Mouse (Mus musculus) lung, adult 2 months (tissue): Measurements from ENCODE around the gene Whamm. TPM values are rescaled to one million over a fixed set of nuclear protein-coding genes. Genes with fewer than 3 reads are reported as not detected.
A peak's percentile ranks its signal among the peaks of the same experiment; 100 is the strongest.

Experiments
- DNase-seq: peaks from one replicate; pipeline ENCODE4 v3.0.0; 2022
- H3K4me1 ChIP-seq: fragments of 200-500 bp; 2 replicates; pipeline ENCODE4 v1.6.1; 2011; ENCODE audit warnings: low read length; ENCODE audit not compliant: control insufficient read depth, insufficient read depth
- H3K4me3 ChIP-seq: fragments of 200-500 bp; replicated peaks from 2 replicates; pipeline ENCODE3; 2011; ENCODE audit warnings: low read depth, mild to moderate bottlenecking, control low read depth, low read length; ENCODE audit errors: extremely low read depth
- CTCF ChIP-seq: fragments of 200-500 bp; IDR thresholded peaks from 2 replicates; pipeline ENCODE4 v1.5.1; 2011; ENCODE audit warnings: mild to moderate bottlenecking, low read length, control low read depth; ENCODE audit not compliant: insufficient read depth
- POLR2A ChIP-seq: fragments of 200-500 bp; IDR thresholded peaks from 2 replicates; pipeline ENCODE4 v1.6.1; 2011; ENCODE audit warnings: low read depth, mild to moderate bottlenecking, control low read depth, low read length, borderline replicate concordance; ENCODE audit errors: extremely low read depth
- WGBS: fragments of 180-500 bp; shearing (Covaris S2); methylation state at CpG from one replicate; pipeline ENCODE4 v1.1.7; 2018; 5-methylcytosine and 5-hydroxymethylcytosine counted together
- polyA plus RNA-seq: library from polyadenylated mRNA; depleted of rRNA; stranded (reverse); fragments of >200 nt; gene quantifications from 2 replicates; pipeline ENCODE4 v1.2.3, GENCODE M21; 2012

Whamm gene
- polyA plus RNA-seq, 1 experiment = 24.8 TPM

- Histone ChIP-seq H3K4me1 (no peaks in the 10 kb centered on the region), H3K4me3 (no peak overlapping the region)
- TF ChIP-seq POLR2A (no peak), CTCF (no peak)
- 70% methylated on average over 8 of the region's 8 CpGs for WGBS
- no peak for DNase-seq
Observed at GRCm38 (mm10) chr7:81542934-81543333, 28.1 kb upstream of the Whamm start.

GRCm38 (mm10) chr7:81548864-81549263 lies 22.2 kb upstream of the Whamm start:
- 62% methylated on average over 11 of the region's 11 CpGs for WGBS
- DNase-seq = no peak
- H3K4me1 ChIP-seq = no peaks in the 10 kb centered on the region
- no peak overlapping the region for H3K4me3 ChIP-seq
- TF ChIP-seq POLR2A (no peak), CTCF (no peak)

GRCm38 (mm10) chr7:81553589-81553988 lies 17.5 kb upstream of the Whamm start:
- TF ChIP-seq POLR2A = no peak
- TF ChIP-seq CTCF = no peak
- Histone ChIP-seq H3K4me1 (no peaks in the 10 kb centered on the region), H3K4me3 (no peak overlapping the region)
- 63% methylated on average over 4 of the region's 4 CpGs for WGBS
- no peak for DNase-seq

- peak; percentile 34 for DNase-seq
- Histone ChIP-seq H3K4me3 (no peak overlapping the region), H3K4me1 (no peaks in the 10 kb centered on the region)
- 82% methylated on average over 2 of the region's 2 CpGs for WGBS
- TF ChIP-seq CTCF (peak; percentile 35), POLR2A (no peak)
Observed at GRCm38 (mm10) chr7:81554369-81554768, 16.7 kb upstream of the Whamm start.

GRCm38 (mm10) chr7:81556839-81557238 lies 14.2 kb upstream of the Whamm start:
- TF ChIP-seq CTCF = no peak
- no peak for TF ChIP-seq POLR2A
- H3K4me3 ChIP-seq = no peak overlapping the region
- no peak for DNase-seq
- H3K4me1 ChIP-seq = peaks cover 5% of the 10 kb centered on the region; the same call in 1 of the 2 replicates
- 60% methylated on average over 4 of the region's 4 CpGs for WGBS

- Histone ChIP-seq H3K4me3 (no peak overlapping the region), H3K4me1 (peaks cover 5% of the 10 kb centered on the region; the same call in 1 of the 2 replicates)
- no peak for DNase-seq
- TF ChIP-seq CTCF (no peak), POLR2A (no peak)
- WGBS = 44% methylated on average over 7 of the region's 7 CpGs
Observed at GRCm38 (mm10) chr7:81557252-81557984, 13.6 kb upstream of the Whamm start.

DNA sequence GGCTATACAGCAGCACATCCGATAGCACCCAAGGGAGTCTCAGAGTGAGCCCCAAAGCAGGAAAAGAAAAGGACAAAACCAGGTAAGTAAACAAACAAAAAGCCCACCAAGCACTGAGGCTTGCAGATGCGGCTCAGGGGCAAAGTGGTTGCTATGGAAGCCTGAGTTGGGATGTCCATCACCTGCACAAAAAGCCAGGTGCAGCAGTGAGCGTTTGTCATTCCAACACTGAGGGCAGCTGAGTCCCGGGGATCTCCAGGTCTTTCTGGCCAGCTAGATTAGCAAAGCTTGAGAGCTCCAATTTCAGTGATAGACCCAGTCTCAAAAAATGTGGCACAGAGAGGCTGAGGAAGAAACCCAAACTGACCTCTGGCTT lies 13.1 kb upstream of the Whamm start:
- no peak for DNase-seq
- no peak for TF ChIP-seq CTCF
- TF ChIP-seq POLR2A = no peak
- 59% methylated on average over 4 of the region's 4 CpGs for WGBS
- H3K4me1 ChIP-seq = peaks cover 5% of the 10 kb centered on the region; the same call in 1 of the 2 replicates
- no peak overlapping the region for H3K4me3 ChIP-seq

DNA sequence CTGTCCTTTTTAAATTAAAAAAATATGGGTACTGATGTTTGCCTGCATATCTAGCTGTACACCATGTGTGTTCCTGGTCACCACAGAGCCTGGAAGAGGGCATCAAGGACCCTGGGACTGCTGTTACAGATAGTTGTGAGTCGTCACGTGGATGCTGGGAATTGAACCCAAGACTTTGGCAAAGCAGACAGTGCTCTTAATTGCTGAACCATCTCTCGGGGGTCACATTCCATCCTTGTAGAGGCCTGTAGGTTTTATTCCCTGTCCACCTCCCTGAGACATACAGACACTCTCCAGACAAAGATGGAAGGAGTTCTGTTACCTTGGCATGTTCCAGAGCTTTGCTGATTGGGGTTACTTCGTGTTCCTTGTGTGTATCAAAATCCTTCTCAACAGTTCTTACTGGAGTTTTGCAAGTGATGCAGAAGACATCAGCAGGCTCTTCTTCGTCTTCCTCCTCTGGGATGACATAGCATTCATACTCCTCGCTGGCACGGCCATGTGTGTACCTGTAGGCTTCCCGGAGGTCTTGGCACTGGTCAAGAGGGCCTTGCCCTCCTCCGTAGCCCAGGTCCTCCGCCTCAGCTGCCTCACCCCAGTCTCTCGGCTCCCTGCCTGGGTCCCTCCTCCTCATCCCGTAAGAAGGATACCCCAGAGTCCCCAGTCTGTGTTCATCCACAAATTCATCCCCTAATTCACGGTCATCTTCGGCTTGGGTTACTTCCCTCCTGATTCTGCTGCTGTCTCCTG lies 11.7 kb upstream of the Whamm start:
- no peak for DNase-seq
- WGBS = 87% methylated on average over 14 of the region's 14 CpGs
- TF ChIP-seq POLR2A = no peak
- TF ChIP-seq CTCF = no peak
- peaks cover 5% of the 10 kb centered on the region; the same call in 1 of the 2 replicates for H3K4me1 ChIP-seq
- no peak overlapping the region for H3K4me3 ChIP-seq

DNA sequence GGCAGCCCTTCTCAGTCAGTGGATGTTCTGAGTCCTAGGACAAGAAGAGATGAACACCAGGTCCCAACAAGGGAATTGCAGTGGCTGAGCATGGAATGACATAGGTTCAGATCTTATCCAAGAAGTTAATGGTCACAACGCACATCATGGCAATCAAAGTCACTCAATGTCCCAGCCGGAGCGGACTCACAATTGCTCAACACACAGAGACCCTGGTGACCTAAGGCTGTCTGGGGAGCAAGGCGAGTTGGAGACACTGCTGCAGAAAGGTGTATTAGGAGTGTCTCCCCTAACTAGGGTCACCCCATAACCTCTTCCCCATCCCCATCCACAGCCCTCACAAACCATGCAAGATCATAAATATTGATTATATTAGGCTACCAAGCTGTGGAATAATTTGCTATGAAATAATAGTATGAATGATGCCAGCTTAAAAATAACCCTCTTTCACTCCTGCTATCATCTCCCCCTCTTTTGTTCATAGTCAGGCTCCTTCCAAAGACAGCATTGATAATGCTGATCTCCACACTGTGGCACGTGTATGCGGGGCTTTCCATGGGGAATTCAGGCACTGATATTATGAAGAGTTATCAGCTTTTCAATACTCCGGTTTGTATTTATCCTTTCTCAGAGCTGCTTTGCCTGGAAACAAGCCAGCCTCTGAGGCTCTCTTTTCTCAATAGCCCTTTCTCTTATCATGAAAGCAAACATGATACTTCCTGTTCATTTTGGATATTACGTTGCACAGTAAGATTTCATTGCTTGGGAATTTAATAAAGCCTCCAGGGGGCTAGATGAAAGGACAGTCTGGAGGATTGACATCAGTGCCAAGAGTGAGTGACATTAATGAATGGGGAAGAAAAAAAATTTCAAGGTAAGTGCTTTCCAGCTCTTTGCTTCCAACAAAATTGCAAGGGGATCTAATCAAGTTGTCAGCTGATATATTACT lies 10.7 kb upstream of the Whamm start:
- TF ChIP-seq CTCF (no peak), POLR2A (no peak)
- Histone ChIP-seq H3K4me3 (no peak overlapping the region), H3K4me1 (peaks cover 5% of the 10 kb centered on the region; the same call in 1 of the 2 replicates)
- DNase-seq = no peak
- whole genome bisulfite sequencing = 40% methylated on average over 8 of the region's 8 CpGs
